ENCODE assay signal across 15 mouse cellular contexts in the genomic region with DNA sequence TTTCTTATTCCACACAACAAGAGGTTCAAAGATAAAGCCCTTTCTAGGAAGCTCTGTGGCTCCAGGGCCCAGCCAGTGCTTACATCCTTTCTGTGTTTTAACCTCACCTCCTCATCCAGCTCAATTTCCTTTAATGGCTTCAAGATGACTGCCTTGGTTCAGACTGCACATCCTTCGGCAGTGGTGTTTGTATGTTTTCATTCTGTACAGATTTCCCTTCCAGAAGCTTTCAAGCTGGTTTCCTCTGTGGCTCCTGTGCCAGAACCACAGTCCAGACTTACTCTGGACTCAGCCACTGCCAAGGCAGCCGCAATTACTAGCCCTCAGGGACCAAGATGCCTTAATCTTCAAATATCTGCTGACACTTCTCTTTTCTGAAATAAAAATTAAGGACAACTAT. TPM values are rescaled to one million over a fixed set of nuclear protein-coding genes. Genes with fewer than 3 reads are reported as not detected.
DNase-seq lines count a peak whose midpoint lies in the region; ATAC-seq and TF ChIP-seq lines count a peak whose summit lies in the region.
"Had no signal": no experiment of that assay in that cellular context is flagged by ENCODE, and none has a peak within 500 bp of the region (broad histone marks: within the 10 kb centered on the region; RNA-seq: fewer than 3 reads in every experiment).

No protein-coding gene starts in this region.

- no peak for TF ChIP-seq CTCF in midbrain, postnatal 0 days (IDR thresholded peaks at IDR 0.05)

- 70% methylated on average over 2 of the region's 2 CpGs for WGBS in midbrain, postnatal 0 days

- peaks cover 9% of the 10 kb centered on the region; the same call in 1 of the 2 replicates for H3K4me1 ChIP-seq in midbrain, postnatal 0 days (ENCODE audit: insufficient read depth, low read length)

- no peaks in the 10 kb centered on the region for H3K9me3 ChIP-seq in midbrain, postnatal 0 days (ENCODE audit: low read length)
- H3K9me3 ChIP-seq: hindbrain, embryonic 15.5 days had no signal

- H3K9ac ChIP-seq in midbrain, postnatal 0 days (replicated peaks; ENCODE audit: low read length, poor library complexity, severe bottlenecking) = no peak overlapping the region
- H3K9ac ChIP-seq: forebrain, postnatal 0 days; hindbrain, embryonic 15.5 days; liver, embryonic 14.5 days had no signal

- ATAC-seq in midbrain, postnatal 0 days (ENCODE audit: low FRiP score) = no peak
- ATAC-seq: forebrain, postnatal 0 days had no signal

- no peak overlapping the region for H3K4me2 ChIP-seq in midbrain, postnatal 0 days (ENCODE audit: low read depth, low read length, poor library complexity, severe bottlenecking)
- H3K4me2 ChIP-seq: hindbrain, embryonic 15.5 days had no signal

- no peak overlapping the region for H3K4me3 ChIP-seq in midbrain, postnatal 0 days (ENCODE audit: low read depth, low read length)
- H3K4me3 ChIP-seq: heart, adult 2 months; hindbrain, embryonic 15.5 days had no signal

- H3K36me3 ChIP-seq in midbrain, postnatal 0 days (ENCODE audit: insufficient read depth, low read length) = no peaks in the 10 kb centered on the region
- H3K36me3 ChIP-seq: G1E; hindbrain, embryonic 15.5 days had no signal

- H3K27me3 ChIP-seq in midbrain, postnatal 0 days (ENCODE audit: insufficient read depth, low read length) = no peaks in the 10 kb centered on the region
- H3K27me3 ChIP-seq: hindbrain, embryonic 15.5 days had no signal

- DNase-seq in adrenal gland, postnatal 14 days = peak; percentile 9
- DNase-seq in adrenal gland, adult (ENCODE audit: inconsistent age in 2 of 2, low spot score in 1 of 2) = no peak
- DNase-seq in kidney, postnatal 10 days = peak; percentile 66
- DNase-seq in kidney, adult 9 months = no peak
- peak; percentile 36 for DNase-seq in T-cell, adult 2 months (ENCODE audit: low spot score)
- DNase-seq in heart, postnatal 4 days = peak; percentile 30
- DNase-seq in left cerebral cortex, adult 11 months (ENCODE audit: low spot score) = no peak
- DNase-seq in midbrain, postnatal 0 days (ENCODE audit: low spot score) = no peak
- DNase-seq: cerebellum, adult 11-12 months; forebrain, postnatal 0 days; right cerebral cortex, postnatal 14 days had no signal

- no peak overlapping the region for H3K27ac ChIP-seq in midbrain, postnatal 0 days (ENCODE audit: low read depth, low read length)
- H3K27ac ChIP-seq: heart, adult 2 months; hindbrain, embryonic 15.5 days; liver, embryonic 14.5 days had no signal

RNA-seq across cellular contexts. Expression of a gene that starts 6.3 kb away (rescaled TPM):
- 355 and 495 TPM in 2 replicates for total RNA-seq in adrenal gland, postnatal 14 days (2021)
- total RNA-seq in heart, postnatal 4 days (2021) = 100 to 1,000 TPM; 848 to 855 TPM
- 504 and 572 TPM in 2 replicates for total RNA-seq in midbrain, postnatal 0 days (2014; rRNA removed)
- 6,498 and 6,879 TPM in 2 replicates for polyA plus RNA-seq in midbrain, postnatal 0 days (2015; fragmentation: Nextera tagmentation; extraction: Ambion mirVana)

RNA-seq across cellular contexts. Expression of a gene that starts 52.4 kb away (rescaled TPM):
- 86.8 and 97.9 TPM in 2 replicates for total RNA-seq in adrenal gland, postnatal 14 days (2021)
- total RNA-seq in heart, postnatal 4 days (2021) = 10 to 100 TPM; 95.8 to 98.9 TPM
- 70.9 and 74.2 TPM in 2 replicates for total RNA-seq in midbrain, postnatal 0 days (2014; rRNA removed)
- polyA plus RNA-seq in midbrain, postnatal 0 days (2015; fragmentation: Nextera tagmentation; extraction: Ambion mirVana) = 45.5 and 52.8 TPM in 2 replicates

Comparison
In these comparisons a context has a peak if more than half of its experiments do, and no peak if none do; other contexts are left out.
1. DNase-seq: peak in adrenal gland, postnatal 14 days (single experiment), kidney, postnatal 10 days (single experiment), T-cell, adult 2 months (single experiment) and heart, postnatal 4 days (single experiment); none in adrenal gland, adult (0 of 2), kidney, adult 9 months (single experiment), left cerebral cortex, adult 11 months (single experiment) and midbrain, postnatal 0 days (single experiment).